ENCODE assay signal across 23 mouse cellular contexts in the genomic region with DNA sequence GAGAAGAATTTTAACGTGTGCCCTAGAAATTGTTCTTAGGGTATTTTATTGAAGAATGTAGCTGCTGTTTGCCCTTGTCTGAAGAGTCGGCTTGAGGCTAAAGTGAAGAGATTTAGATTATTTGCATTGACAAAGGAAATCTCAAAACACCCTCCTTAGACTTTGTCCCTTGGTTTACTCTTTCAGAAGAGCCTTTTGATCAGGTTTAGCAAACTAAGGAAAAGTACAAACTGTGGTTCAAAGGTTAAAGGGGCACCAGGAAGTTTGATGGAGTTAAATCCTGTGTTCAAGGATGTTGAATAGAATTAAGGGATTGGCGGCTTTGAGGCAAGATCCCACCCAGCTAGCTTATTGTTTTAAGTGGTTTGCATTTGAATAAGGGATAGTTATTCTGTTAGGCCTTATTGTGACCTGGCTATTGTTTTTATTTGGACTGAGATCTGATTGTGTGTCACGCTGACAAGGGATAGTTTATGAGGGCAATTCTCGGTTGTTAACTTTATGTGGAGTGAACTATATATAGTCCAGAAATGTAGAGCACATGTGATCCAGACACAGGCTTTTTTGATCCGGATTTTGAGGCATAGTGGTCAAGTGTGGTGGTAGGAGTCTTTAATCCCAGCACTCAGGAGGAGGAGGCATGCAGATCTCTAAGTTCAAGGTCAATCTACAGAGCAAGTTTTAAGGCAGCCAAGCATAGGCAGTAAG. TPM values are rescaled to one million over a fixed set of nuclear protein-coding genes. Genes with fewer than 3 reads are reported as not detected.
DNase-seq lines count a peak whose midpoint lies in the region; ATAC-seq lines count a peak whose summit lies in the region.
"Had no signal": no experiment of that assay in that cellular context is flagged by ENCODE, and none has a peak within 500 bp of the region (broad histone marks: within the 10 kb centered on the region; RNA-seq: fewer than 3 reads in every experiment).

No protein-coding gene starts in this region.

- no peaks in the 10 kb centered on the region for H3K27me3 ChIP-seq in intestine, embryonic 15.5 days (replicated peaks)
- no peaks in the 10 kb centered on the region for H3K27me3 ChIP-seq in embryonic facial prominence, embryonic 10.5 days (replicated peaks; ENCODE audit: low read depth, poor library complexity, severe bottlenecking)
- H3K27me3 ChIP-seq: kidney, embryonic 15.5 days; lung, embryonic 15.5 days; megakaryocyte, embryonic 14.5 days had no signal

- H3K27ac ChIP-seq in intestine, embryonic 15.5 days: no peak overlapping the region
- no peak overlapping the region for H3K27ac ChIP-seq in embryonic facial prominence, embryonic 10.5 days (replicated peaks)
- H3K27ac ChIP-seq: kidney, embryonic 15.5 days; lung, embryonic 15.5 days had no signal

- peak; percentile 55; the same call in 1 of the 2 replicates for ATAC-seq in intestine, embryonic 15.5 days
- ATAC-seq: activated CD4-positive, CD25-positive, alpha-beta regulatory T cell, adult 4 months; CD4-positive, CD25-positive, alpha-beta regulatory T cell, adult 4 months; forebrain, embryonic 14.5 days; hindbrain, embryonic 16.5 days had no signal

- no peak overlapping the region for H3K9ac ChIP-seq in intestine, embryonic 15.5 days
- H3K9ac ChIP-seq: kidney, embryonic 15.5 days; lung, embryonic 15.5 days had no signal

- WGBS in intestine, embryonic 15.5 days: 67% methylated on average over 6 of the region's 6 CpGs
- WGBS in embryonic facial prominence, embryonic 10.5 days: 65% methylated on average over 6 of the region's 6 CpGs

- H3K9me3 ChIP-seq in intestine, embryonic 15.5 days: no peaks in the 10 kb centered on the region
- no peaks in the 10 kb centered on the region for H3K9me3 ChIP-seq in embryonic facial prominence, embryonic 10.5 days
- H3K9me3 ChIP-seq: kidney, embryonic 15.5 days; lung, embryonic 15.5 days; megakaryocyte, embryonic 14.5 days had no signal

- peaks cover 21% of the 10 kb centered on the region for H3K36me3 ChIP-seq in intestine, embryonic 15.5 days
- peaks cover 96% of the 10 kb centered on the region for H3K36me3 ChIP-seq in embryonic facial prominence, embryonic 10.5 days (replicated peaks)

- intact Hi-C loops in heart, postnatal 14 days (cut with DNase I): no loop called here

- peak; percentile 45 for DNase-seq in kidney, adult 9 months
- DNase-seq in kidney, postnatal 14 days: no peak
- peak; percentile 95 for DNase-seq in ES-CJ7 (ENCODE audit: low read depth, low spot score)
- peak; percentile 29 for DNase-seq in yolk sac, embryonic 10.5 days (ENCODE audit: low spot score)
- DNase-seq in embryonic facial prominence, embryonic 10.5 days (ENCODE audit: low spot score): no peak
- DNase-seq in heart, postnatal 14 days: no peak
- DNase-seq: adrenal gland, adult 8-10 months; cerebellum, adult 2 months; cerebellum, postnatal 14 days; gastrocnemius, postnatal 36 days; kidney, postnatal 4 days; layer of hippocampus, adult 9-11 months; liver; lung, postnatal 36 days; midbrain, embryonic 14.5 days had no signal

- H3K4me1 ChIP-seq in intestine, embryonic 15.5 days (replicated peaks): no peaks in the 10 kb centered on the region
- 0 out of 2 replicates have a peak, but pooled peaks cover 4% of the 10 kb centered on the region for H3K4me1 ChIP-seq in embryonic facial prominence, embryonic 10.5 days
- H3K4me1 ChIP-seq: kidney, embryonic 15.5 days; lung, embryonic 15.5 days had no signal

- no peak overlapping the region for H3K4me3 ChIP-seq in intestine, embryonic 15.5 days (replicated peaks)
- H3K4me3 ChIP-seq in embryonic facial prominence, embryonic 10.5 days: no peak overlapping the region
- H3K4me3 ChIP-seq: kidney, embryonic 15.5 days; lung, embryonic 15.5 days had no signal

- H3K4me2 ChIP-seq in intestine, embryonic 15.5 days (replicated peaks): no peak overlapping the region
- H3K4me2 ChIP-seq: kidney, embryonic 15.5 days; lung, embryonic 15.5 days had no signal

RNA-seq across cellular contexts. Expression of a gene that starts 11.5 kb away (rescaled TPM):
- polyA plus RNA-seq in intestine, embryonic 15.5 days (2015; fragmentation: Nextera tagmentation; extraction: Ambion mirVana): 71.8 and 86.0 TPM in 2 replicates
- 182 and 183 TPM in 2 replicates for polyA plus RNA-seq in embryonic facial prominence, embryonic 10.5 days (2016; fragmentation: Nextera tagmentation; extraction: Ambion mirVana)
- total RNA-seq in heart, postnatal 14 days (2021): 10 to 100 TPM; 17.7 to 20.0 TPM

RNA-seq across cellular contexts. Expression of a gene that starts 55.4 kb away (rescaled TPM):
- polyA plus RNA-seq in intestine, embryonic 15.5 days (2015; fragmentation: Nextera tagmentation; extraction: Ambion mirVana): 41.1 and 44.6 TPM in 2 replicates
- 26.7 and 26.8 TPM in 2 replicates for polyA plus RNA-seq in embryonic facial prominence, embryonic 10.5 days (2016; fragmentation: Nextera tagmentation; extraction: Ambion mirVana)
- 10 to 100 TPM; 22.9 to 25.6 TPM for total RNA-seq in heart, postnatal 14 days (2021)

RNA-seq across cellular contexts. Expression of a gene that starts 55.7 kb away (rescaled TPM):
- polyA plus RNA-seq in intestine, embryonic 15.5 days (2015; fragmentation: Nextera tagmentation; extraction: Ambion mirVana): 9.3 and 10.2 TPM in 2 replicates
- 11.0 and 15.1 TPM in 2 replicates for polyA plus RNA-seq in embryonic facial prominence, embryonic 10.5 days (2016; fragmentation: Nextera tagmentation; extraction: Ambion mirVana)
- total RNA-seq in heart, postnatal 14 days (2021): 1 to 10 TPM in 1 of 2 experiments, under 1 TPM in 1; 0.67 to 1.7 TPM

Comparison
In these comparisons a context has a peak if more than half of its experiments do, and no peak if none do; other contexts are left out.
1. DNase-seq: peak in kidney, adult 9 months (single experiment), ES-CJ7 (single experiment) and yolk sac, embryonic 10.5 days (single experiment); none in kidney, postnatal 14 days (single experiment), embryonic facial prominence, embryonic 10.5 days (single experiment) and heart, postnatal 14 days (0 of 2).